Mouse (Mus musculus) MN1 (cell line): ENCODE data around the gene Rictor.
"Not testable (repeated sequence)": the region's sequence is repeated elsewhere in the genome, so short reads cannot be mapped to it uniquely, and the experiment has no call there.

Source experiments
- DNase-seq: peaks from one replicate; pipeline ENCODE4 v3.0.0-alpha.2; 2016; ENCODE audit warnings: low spot score

The Rictor gene

DNA sequence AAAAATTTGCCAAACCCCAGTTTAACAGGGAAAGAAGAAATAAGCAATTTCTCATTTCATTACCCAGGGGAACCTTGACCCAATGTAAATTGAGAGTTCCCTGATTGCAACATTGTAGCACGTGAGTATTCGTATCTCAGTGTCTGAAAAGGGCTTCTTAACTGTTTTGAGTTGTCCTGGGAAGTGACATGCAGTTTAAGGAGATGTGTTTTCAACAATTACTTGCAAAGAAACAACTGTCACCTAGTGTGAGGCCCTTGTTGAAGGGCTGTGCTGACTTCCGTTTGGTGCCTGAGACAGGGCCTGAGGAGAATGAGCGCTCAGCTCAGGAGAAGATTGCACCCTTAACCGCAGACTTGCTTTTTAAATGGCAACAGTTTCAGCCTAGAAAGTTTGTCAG lies 24.9 kb downstream of the Rictor start:
- no peak for DNase-seq

GRCm38 (mm10) chr15:6739180-6739579 lies 31.0 kb downstream of the Rictor start:
- no peak for DNase-seq

DNA sequence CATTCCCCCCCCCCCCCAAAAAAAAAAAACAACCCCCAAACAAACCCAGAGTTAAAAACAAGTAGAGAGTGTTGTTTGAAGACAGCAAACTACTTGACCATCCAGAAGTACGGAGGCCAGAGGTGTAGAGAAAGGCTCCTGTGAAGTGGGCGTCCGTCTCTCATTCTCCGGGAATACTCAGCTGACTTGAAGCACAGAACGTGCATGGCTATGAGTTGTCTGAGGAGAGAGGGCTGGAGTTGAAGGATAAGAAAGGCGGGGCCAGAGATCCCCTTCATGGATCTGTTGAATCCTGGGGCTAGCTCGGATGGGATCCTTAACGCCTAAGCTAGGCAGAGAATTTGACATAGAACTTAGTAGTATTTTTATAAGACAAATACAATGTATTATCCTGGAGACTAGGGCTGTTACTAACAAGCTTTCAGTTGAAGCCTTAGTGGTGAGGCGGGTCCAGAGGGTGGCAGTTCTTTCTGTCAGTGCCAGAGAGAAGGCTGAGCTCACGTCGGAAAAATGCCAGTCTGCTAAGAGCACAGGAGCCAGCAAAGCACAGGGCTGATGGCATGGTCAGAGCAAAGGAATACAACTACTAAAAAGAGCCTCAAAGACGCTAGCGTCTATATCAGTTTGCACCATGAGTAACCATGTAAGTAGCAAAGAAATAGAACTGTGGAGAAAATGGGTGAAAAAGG lies 34.3 kb downstream of the Rictor start:
- DNase-seq, result no peak

DNA sequence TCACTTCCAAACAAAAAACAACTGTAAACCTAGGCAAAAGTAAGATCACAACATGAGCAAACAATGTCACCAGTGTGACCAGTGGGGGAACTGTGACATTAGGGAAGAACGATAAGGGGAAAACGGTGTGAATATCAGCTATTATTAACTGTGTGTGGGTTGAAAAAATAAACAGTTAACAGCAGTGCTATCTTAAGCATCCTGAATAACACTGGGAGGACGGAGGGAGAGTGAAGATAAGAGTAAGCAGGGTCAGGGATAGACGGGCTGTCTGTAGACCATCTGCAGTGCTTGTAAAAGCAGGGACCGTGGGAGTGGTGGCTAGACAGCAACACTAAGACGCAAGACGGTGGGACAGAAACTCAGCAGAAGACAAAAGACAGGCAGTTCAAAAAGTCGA lies 35.5 kb downstream of the Rictor start:
- DNase-seq, result no peak

DNA sequence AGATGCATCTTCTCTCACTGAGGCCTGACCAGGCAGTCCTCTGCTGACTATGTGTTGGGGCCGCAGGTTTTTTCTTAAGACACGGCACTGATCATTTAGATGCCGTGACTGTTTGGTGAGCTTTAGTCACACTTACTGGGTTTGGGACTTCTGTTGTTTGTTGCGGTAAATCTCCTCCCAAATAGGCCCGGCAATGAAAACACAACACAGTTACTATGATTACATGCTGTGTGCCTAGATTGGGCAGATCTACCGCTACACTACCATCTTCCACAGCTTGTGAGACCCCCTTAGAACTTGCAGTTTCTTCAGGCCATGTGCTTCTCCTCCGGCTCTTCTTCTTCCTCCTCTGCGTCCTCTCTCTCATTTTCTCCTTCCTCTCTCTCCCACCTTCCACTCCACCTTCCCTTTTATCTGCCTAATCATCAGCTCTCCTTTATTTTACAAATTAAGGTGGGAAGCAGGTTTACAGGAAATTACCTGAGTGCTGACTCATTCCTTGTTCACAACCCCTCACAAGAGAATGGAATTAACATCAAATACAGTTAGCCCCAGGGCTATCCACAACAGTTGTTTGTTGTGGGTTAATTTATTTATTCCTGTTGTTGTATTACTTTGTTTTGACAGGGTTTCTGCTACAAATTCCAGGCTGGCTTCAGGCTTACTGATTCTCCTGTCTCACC lies 38.3 kb downstream of the Rictor start:
- DNase-seq, result not testable (repeated sequence)

- no peak for DNase-seq
Observed at GRCm38 (mm10) chr15:6747001-6747400, 38.8 kb downstream of the Rictor start.

- no peak for DNase-seq
Observed at GRCm38 (mm10) chr15:6754400-6754799, 46.2 kb downstream of the Rictor start.

DNA sequence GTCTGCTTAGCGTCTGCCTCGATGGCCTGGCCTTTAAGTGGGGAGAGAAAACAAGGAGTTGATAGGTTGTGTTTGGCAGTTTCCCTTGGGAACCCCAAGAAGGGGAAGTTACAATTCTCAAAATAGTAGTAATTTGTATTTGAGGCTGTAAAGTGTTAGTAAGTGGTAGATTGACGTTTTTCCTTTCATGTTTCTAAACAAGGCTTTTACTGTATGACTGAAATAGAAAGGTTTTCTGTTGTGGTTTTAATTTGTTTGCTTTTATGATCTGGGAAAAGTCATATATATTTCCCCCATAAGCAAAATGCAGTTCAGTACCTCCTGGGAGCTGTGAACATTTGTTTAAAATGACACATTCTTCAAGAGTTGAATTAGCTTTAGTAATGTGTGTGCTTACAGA lies 64.1 kb downstream of the Rictor start:
- no peak for DNase-seq

DNA sequence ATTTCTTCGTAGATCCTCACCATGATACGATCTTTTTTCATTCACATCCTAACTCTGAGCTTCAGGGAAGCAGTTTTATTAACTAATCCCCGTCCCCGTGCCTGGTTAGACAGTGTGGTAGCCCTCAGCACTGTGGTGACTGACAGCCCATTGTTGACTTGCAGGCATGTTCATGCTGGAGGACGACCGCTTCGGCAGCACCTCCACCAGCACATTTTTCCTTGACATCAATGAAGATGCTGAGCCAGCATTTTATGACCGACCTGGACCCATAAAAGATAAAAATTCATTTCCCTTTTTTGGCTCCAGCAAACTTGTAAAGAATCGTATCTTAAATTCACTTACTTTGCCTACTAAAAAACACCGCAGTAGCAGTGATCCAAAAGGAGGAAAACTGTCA lies 78.0 kb downstream of the Rictor start:
- no peak for DNase-seq

- DNase-seq, result no peak
Observed at GRCm38 (mm10) chr15:6787236-6787635, 79.1 kb downstream of the Rictor start.

GRCm38 (mm10) chr15:6790011-6790410 lies 81.8 kb downstream of the Rictor start:
- no peak for DNase-seq

GRCm38 (mm10) chr15:6791648-6792047 lies 83.5 kb downstream of the Rictor start:
- no peak for DNase-seq

DNA sequence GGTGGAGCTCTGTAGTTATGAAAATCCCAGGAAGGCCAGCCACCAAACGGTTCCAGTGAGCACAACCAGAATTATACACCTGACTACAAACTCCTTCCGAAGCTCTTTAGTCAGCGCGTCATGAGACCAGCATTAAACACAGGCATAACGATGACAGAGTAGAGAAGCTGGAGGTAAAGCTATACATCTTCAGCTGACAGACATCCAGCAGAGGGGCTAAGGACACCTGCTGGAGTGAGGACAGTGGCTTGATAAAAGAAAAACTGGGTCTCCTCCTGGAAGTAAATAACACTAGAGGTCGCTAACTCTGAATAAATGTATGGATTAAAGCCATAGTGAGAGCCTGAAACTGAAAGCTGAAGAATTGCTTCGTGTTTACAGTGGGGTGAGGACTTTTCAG lies 84.7 kb downstream of the Rictor start:
- DNase-seq, result no peak

DNA sequence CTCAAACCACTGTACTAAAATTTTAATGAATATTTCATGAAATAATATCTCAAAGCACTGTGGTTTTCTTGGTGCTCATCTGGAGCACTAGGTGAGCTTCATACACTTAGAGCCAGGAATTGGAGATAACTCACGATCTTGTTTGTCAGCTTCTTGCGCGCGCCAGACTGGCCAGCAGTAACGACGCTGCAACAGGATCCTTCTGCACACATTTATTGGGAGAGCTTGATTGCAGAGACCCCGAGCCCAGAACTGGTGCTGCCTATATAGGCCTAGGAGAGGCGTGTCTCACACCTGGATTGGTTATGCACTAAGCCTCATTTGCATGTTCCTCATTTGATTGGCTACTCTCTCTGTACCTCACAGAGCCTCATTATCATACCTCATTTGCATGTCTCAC lies 93.0 kb downstream of the Rictor start:
- not testable (repeated sequence) for DNase-seq

DNA sequence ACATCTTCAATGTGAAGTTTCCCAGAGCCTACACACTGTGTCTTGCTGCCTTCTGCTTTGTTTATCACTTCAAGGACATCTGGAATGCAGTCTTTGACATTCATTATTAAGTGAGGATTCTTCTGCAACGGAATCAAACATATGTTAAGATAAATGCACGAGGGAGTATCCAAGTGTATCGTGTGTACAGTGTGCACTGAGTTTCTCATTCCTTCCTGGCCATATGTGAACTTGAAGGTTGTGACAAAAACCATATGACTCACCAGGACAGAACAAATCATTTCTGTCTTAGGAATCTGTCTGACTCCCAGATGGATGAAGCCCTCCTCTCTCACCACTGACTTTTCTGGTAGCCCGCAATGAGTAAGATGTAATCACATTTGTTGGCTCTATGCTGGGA lies 107.6 kb downstream of the Rictor start:
- DNase-seq, result no peak

GRCm38 (mm10) chr15:6840199-6840598 lies 132.0 kb downstream of the Rictor start:
- no peak for DNase-seq

- no peak for DNase-seq
Observed at GRCm38 (mm10) chr15:6849851-6850250, 141.7 kb downstream of the Rictor start.
